Mouse (Mus musculus): Measurements from ENCODE around the gene Phf19.

The Phf19 gene

GRCm38 (mm10) chr2:34940246-34940645 lies 26.4 kb upstream of the Phf19 start:
- DNase-seq (ENCODE audit: extremely low spot score, low spot score): no peak

- no peak for DNase-seq (ENCODE audit: extremely low spot score, low spot score)
These were observed 24.7 kb upstream of the Phf19 start for GRCm38 (mm10) chr2:34938269-34939208.

- no peak for DNase-seq (ENCODE audit: extremely low spot score, low spot score)
These were observed 23.6 kb upstream of the Phf19 start for GRCm38 (mm10) chr2:34937460-34937859.

- no peak for DNase-seq (ENCODE audit: extremely low spot score, low spot score)
These were observed 13.5 kb upstream of the Phf19 start for GRCm38 (mm10) chr2:34927320-34927719.

GRCm38 (mm10) chr2:34922729-34923128 lies 8.9 kb upstream of the Phf19 start:
- no peak for DNase-seq (ENCODE audit: extremely low spot score, low spot score)

- no peak for DNase-seq (ENCODE audit: extremely low spot score, low spot score)
These were observed 6.3 kb upstream of the Phf19 start for GRCm38 (mm10) chr2:34920144-34920543.

GRCm38 (mm10) chr2:34915103-34915502 lies 1.3 kb upstream of the Phf19 start:
- DNase-seq (ENCODE audit: extremely low spot score, low spot score): peak; percentile 18

- no peak for DNase-seq (ENCODE audit: extremely low spot score, low spot score)
These were observed 927 bp upstream of the Phf19 start for GRCm38 (mm10) chr2:34914823-34915082.

GRCm38 (mm10) chr2:34914069-34914822 lies 420 bp upstream of the Phf19 start:
- DNase-seq (ENCODE audit: extremely low spot score, low spot score): no peak

- peak; percentile 20 for DNase-seq (ENCODE audit: extremely low spot score, low spot score)
These were observed 1.2 kb downstream of the Phf19 start for GRCm38 (mm10) chr2:34912613-34913012.

GRCm38 (mm10) chr2:34911871-34912270 lies 2.0 kb downstream of the Phf19 start:
- DNase-seq (ENCODE audit: extremely low spot score, low spot score): no peak

GRCm38 (mm10) chr2:34909719-34910118 lies 4.1 kb downstream of the Phf19 start:
- DNase-seq (ENCODE audit: extremely low spot score, low spot score): no peak

- DNase-seq (ENCODE audit: extremely low spot score, low spot score): no peak
These were observed 6.8 kb downstream of the Phf19 start for GRCm38 (mm10) chr2:34906861-34907604.

GRCm38 (mm10) chr2:34906426-34906825 lies 7.4 kb downstream of the Phf19 start:
- DNase-seq (ENCODE audit: extremely low spot score, low spot score): no peak

GRCm38 (mm10) chr2:34904849-34905542 lies 8.8 kb downstream of the Phf19 start:
- peak; percentile 98 for DNase-seq (ENCODE audit: extremely low spot score, low spot score)

- DNase-seq (ENCODE audit: extremely low spot score, low spot score): no peak
These were observed 10.0 kb downstream of the Phf19 start for GRCm38 (mm10) chr2:34903652-34904405.

- no peak for DNase-seq (ENCODE audit: extremely low spot score, low spot score)
These were observed 10.6 kb downstream of the Phf19 start for GRCm38 (mm10) chr2:34903191-34903590.

GRCm38 (mm10) chr2:34902731-34903130 lies 11.1 kb downstream of the Phf19 start:
- DNase-seq (ENCODE audit: extremely low spot score, low spot score): no peak

GRCm38 (mm10) chr2:34901726-34902125 lies 12.1 kb downstream of the Phf19 start:
- DNase-seq (ENCODE audit: extremely low spot score, low spot score): no peak

- no peak for DNase-seq (ENCODE audit: extremely low spot score, low spot score)
These were observed 13.4 kb downstream of the Phf19 start for GRCm38 (mm10) chr2:34900412-34900811.

GRCm38 (mm10) chr2:34899682-34900081 lies 14.1 kb downstream of the Phf19 start:
- no peak for DNase-seq (ENCODE audit: extremely low spot score, low spot score)
